Mouse (Mus musculus) retina, adult 2 months (tissue): ENCODE data around the gene Olfr52.
"Not testable (repeated sequence)": the region's sequence is repeated elsewhere in the genome, so short reads cannot be mapped to it uniquely, and the experiment has no call there.

Experiments
- DNase-seq: peaks from one replicate; pipeline ENCODE4 v3.0.0-alpha.2; 2012; ENCODE audit warnings: low read depth, low spot score

Gene Olfr52

DNA sequence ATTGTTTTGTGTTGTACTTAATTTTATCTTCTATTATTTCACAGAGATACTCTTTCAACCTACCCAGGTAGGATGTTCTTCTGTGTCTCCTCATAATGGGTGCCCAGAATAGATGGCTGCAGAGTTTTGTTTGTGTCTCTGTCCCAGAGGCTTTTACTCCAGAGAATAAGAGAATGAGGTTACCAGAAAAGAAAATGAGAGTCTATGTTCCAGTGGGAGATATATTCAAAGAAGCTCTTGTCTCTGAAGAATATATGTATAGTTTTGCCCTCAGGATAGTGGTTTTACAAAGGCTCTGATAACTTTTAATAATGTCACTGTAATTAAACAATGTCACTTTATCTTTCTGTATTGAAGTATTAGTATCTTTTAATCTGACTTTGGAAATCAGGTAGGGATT lies at the start of gene Olfr52:
Olfr52 (minus strand) TSS at position 101 of the 400 bp plus-strand sequence.
- DNase-seq, result no peak

DNA sequence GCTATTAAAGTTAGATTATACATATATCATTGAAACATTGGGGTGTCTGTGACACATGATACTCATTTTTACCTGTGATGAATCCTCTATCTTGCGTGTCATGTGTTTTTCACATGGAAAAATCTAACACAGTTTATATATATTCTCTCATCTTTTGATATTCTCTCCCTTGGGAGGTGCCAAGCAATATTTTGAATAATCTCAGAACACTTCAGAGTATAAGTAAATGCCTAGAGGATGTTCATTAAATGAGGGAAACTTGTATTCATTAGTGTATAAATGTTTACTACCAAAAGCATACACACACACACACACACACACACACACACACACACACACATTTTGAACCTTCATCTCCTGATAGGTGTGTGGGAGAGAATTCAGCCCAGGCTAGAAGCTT lies 45.8 kb upstream of the Olfr52 start, which contains the start of gene Olfr1047:
Olfr1047 (minus strand) TSS at position 101 of the 400 bp plus-strand sequence.
- DNase-seq, result no peak

DNA sequence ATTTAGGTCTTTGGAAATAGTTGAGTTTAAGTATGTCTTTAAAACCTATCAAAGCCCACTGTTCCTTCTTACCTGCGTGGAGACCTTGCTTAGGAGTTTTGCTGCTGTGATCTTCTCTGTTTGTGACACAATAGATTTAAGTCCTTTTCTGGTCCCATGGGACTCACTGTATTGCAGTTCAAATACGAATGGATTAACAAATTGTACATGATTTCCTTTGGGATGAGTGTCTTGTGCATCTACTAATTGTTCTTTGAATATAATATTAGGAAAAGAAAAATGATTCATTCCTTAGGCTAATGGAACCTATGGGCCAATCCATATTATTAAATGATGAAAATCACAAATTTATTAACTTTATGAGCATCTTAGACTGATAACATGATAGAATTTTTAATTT lies 33.7 kb upstream of the Olfr52 start, which contains the start of gene Olfr1046:
Olfr1046 (minus strand) TSS at position 101 of the 400 bp plus-strand sequence.
- no peak for DNase-seq

DNA sequence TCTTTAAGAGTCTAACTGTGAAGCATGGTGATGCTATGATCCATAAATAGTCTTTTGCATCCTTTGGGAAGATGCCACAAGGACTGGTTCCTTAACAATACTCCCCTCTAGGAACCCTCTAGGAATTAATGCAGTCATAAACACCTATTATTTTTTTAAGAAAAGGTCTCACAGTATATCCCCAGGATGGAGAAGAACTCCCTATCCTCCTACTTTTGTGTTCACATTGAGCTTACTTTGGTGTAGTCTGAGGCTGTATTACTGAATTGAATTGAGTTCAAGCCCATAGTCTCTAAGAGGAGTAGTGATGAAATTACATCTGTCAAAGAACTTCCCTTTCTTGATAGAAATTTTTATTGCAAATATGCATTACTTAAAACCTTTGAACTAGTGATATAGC lies 17.4 kb upstream of the Olfr52 start, which contains the start of gene Olfr1045:
Olfr1045 (minus strand) TSS at position 101 of the 400 bp plus-strand sequence.
- DNase-seq, result no peak

DNA sequence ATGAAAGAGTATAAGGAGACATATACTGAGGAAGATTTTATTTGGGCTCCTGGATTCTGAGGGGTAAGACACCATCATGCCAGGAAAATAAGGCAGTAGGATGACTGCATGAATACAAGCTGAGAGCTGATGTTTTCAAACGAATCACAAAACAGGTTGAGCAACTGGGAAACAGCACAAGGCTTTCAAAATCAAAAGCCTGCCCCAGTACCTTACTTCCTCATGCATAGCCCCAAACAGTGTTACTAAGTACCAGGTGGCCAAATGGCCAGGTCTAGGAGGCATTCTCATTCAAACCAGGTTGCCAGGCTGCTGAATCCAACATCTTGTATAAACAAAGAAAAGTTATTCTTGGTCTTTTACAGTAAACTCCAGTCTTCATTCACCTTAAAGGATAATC lies 10.4 kb upstream of the Olfr52 start:
- no peak for DNase-seq

DNA sequence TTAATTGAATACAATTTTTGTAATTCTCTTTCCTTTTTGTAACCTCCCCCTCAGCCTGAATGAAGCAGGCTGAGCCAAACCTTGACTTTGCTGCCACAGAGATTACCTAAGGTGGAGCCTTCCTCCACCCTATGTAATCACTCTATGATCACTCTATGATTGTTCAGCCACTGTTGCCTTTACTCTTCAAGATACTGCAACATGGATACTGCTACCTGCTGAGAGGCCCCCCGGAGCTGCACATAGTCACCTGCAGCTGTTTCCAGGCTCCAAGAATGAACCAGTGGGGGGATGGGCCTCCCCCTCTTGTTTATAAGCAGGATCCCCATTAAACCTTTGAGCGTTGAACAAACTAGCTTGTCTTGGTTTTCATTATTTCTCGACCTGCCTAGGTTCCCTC lies 5.5 kb downstream of the Olfr52 start:
- no peak for DNase-seq

DNA sequence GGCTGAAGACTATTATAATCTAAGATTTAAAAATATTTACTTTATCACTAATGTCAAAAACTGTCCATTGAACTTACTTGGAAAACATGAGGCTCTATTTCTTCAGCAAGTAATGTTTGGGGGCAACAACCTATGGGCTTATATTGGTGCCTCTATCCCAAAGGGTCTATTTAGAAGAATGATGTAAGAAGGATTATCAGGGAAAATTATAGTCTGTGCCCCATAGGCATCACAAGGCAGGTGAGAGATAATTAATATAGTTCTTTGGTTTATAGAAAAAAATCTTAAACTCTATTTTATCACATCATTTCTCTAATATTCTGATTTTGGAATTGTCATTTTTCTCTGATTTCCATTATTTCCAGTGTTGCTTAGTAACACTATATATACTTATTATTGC lies 7.8 kb downstream of the Olfr52 start, which contains the start of gene Olfr1044:
Olfr1044 (minus strand) TSS at position 101 of the 400 bp plus-strand sequence.
- DNase-seq, result no peak

DNA sequence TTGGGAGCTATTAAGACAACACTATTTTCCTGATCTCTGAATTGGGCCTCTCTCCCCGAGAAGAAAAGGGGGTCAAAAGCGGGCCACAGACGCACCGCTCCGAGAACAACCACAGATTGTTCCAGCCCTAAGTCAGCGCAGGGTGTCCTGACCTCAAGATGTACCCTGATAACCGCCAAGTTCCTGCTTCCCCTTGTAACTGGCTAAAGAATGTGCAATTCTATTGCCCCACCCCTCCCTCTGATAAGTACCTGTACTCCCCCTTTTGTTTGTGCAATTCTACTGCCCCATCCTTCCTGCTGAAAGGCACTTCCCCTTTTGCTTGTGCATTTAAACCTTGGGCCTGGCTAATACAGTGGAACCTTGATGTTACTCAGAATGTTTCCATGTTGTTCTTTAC lies 10.1 kb downstream of the Olfr52 start:
- DNase-seq, result not testable (repeated sequence)

DNA sequence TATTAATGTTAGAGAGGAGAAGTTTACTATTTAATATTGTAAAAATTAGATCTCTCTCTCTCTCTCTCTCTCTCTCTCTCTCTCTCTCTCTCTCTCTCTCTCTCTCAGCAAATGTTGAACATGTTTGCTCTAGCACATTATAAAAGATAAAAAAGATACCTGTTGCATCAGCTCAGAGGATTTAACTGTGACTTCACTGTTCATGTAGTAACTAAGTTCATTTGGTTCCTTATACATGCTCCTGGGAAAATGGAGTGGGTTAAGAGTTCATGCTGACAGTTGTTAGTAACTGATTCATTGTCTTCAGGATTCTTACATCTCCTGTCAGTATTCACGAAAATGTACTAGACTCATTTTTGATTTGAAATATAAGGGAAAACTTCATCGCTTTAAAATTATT lies 18.1 kb downstream of the Olfr52 start, which contains the start of gene Olfr1043:
Olfr1043 (minus strand) TSS at position 101 of the 400 bp plus-strand sequence.
- DNase-seq, result no peak

DNA sequence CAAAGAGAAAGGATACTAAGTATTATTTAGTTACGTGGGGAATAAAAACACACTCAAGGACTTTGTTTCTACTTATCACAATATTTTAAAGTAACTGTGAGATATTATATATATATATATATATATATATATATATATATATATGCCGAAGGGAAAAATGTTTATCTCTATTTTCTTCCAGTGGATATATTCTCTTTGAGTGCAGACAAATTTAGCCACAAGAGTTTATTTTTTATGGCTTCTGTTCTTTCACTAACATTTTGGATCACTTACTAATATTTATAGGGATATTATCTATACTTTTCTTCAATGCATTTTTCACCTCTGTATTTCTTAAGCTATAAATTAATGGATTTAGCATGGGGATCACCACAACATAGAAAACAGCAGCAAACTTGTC lies 23.7 kb downstream of the Olfr52 start, which contains the start of gene Olfr1042:
Olfr1042 (minus strand) TSS at position 101 of the 400 bp plus-strand sequence.
- DNase-seq, result no peak

DNA sequence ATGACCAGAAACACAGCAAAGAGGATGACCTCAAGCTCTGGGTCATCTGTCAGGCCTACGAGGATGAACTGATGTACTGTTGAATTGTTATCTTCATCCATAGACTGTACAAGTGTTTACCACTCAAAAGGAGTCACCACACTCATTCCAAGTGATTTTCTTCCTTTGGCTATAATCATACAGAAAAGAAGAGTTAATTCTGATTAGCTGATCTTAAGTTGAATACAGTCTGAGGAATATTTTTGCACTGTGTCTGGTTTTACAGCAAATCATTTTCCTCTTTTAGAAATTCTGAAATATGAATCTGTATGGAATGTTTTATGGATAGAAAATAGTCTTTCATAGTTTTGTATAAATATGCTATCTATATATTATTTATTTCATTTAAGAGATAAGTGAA lies 38.9 kb downstream of the Olfr52 start, which contains the start of gene Olfr1040:
Olfr1040 (minus strand) TSS at position 101 of the 400 bp plus-strand sequence.
- DNase-seq, result no peak

DNA sequence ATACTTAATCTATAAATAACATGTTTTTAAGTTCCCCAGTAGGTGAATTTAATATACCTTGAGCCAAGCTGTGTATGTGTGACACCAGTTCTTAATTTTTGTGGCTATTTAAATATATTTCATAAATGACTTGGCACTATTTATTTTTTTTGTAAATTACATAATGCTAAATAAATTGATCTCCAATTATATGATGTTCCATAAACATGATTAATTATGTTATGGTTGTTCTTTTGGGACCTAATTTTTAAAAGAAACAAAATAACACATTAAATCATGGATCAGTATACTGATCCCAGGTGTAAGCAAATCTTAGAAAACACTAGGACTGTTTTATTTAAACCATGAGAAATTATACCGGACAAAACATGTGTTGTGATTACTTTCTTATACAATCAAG lies 49.7 kb downstream of the Olfr52 start, which contains the start of gene Olfr1039:
Olfr1039 (minus strand) TSS at position 101 of the 400 bp plus-strand sequence.
- DNase-seq, result no peak
